ENCODE assay signal across 8 mouse cellular contexts in genomic region chr15:100845049-100845879, GRCm38 (mm10). TPM values are rescaled to one million over a fixed set of nuclear protein-coding genes. Genes with fewer than 3 reads are reported as not detected.
A peak's percentile ranks its signal among the peaks of the same experiment; 100 is the strongest.
DNase-seq lines count a peak whose midpoint lies in the region; ATAC-seq and TF ChIP-seq lines count a peak whose summit lies in the region.

No protein-coding gene starts in this region.

- no peaks in the 10 kb centered on the region for H3K4me1 ChIP-seq in lung, postnatal 0 days (ENCODE audit: insufficient read depth, low read depth, low read length)
- H3K4me1 ChIP-seq in stomach, embryonic 16.5 days (ENCODE audit: control insufficient read depth, insufficient read depth, low read length): no peaks in the 10 kb centered on the region

- H3K9me3 ChIP-seq in lung, postnatal 0 days (ENCODE audit: low read length): no peaks in the 10 kb centered on the region
- H3K9me3 ChIP-seq in stomach, embryonic 16.5 days (replicated peaks; ENCODE audit: control insufficient read depth, low read length): peaks cover 4% of the 10 kb centered on the region; the same call in 1 of the 2 replicates

- peak; percentile 44 for DNase-seq in left cerebral cortex, postnatal 4 days
- DNase-seq in left cerebral cortex, adult 2 months (ENCODE audit: extremely low spot score in 1 of 2, low spot score in 2 of 2): no peak
- DNase-seq in embryo, embryonic 10.5 days (ENCODE audit: low spot score): peak; percentile 66
- peak; percentile 24 for DNase-seq in kidney, adult 18-20 months
- DNase-seq in lung, postnatal 0 days (ENCODE audit: low spot score): peak; percentile 68
- DNase-seq in left cerebral cortex, adult 8-10 months (ENCODE audit: low spot score in 2 of 2): no peak
- no peak for DNase-seq in left cerebral cortex, postnatal 14 days (ENCODE audit: low spot score in 2 of 2)

- no peak overlapping the region for H3K27ac ChIP-seq in left cerebral cortex, adult 2 months
- peak overlapping the region; percentile 49 for H3K27ac ChIP-seq in lung, postnatal 0 days (ENCODE audit: low read length)
- H3K27ac ChIP-seq in stomach, embryonic 16.5 days (ENCODE audit: low read length): no peak overlapping the region

- intact Hi-C loops in left cerebral cortex, postnatal 4 days (cut with DNase I): no loop called here
- intact Hi-C loops in left cerebral cortex, adult 2 months (cut with DNase I): no loop called here
- intact Hi-C loops in left cerebral cortex, postnatal 14 days (cut with DNase I): no loop called here

- no peak overlapping the region for H3K9ac ChIP-seq in lung, postnatal 0 days (replicated peaks; ENCODE audit: low read depth)
- peak overlapping the region; percentile 28; the same call in 1 of the 2 replicates for H3K9ac ChIP-seq in stomach, embryonic 16.5 days (ENCODE audit: low read length)

- TF ChIP-seq EP300 in lung, postnatal 0 days (IDR thresholded peaks at IDR 0.05): no peak

- H3K27me3 ChIP-seq in lung, postnatal 0 days (replicated peaks; ENCODE audit: insufficient read depth, low read length): no peaks in the 10 kb centered on the region
- H3K27me3 ChIP-seq in stomach, embryonic 16.5 days (ENCODE audit: control insufficient read depth, insufficient read depth, low read length): no peaks in the 10 kb centered on the region

- H3K4me2 ChIP-seq in lung, postnatal 0 days (replicated peaks; ENCODE audit: low read depth, low read length): no peak overlapping the region
- H3K4me2 ChIP-seq in stomach, embryonic 16.5 days (ENCODE audit: low read depth, low read length): no peak overlapping the region

- 33% methylated on average over 25 of the region's 26 CpGs for WGBS in lung, postnatal 0 days
- WGBS in stomach, embryonic 16.5 days: 43% methylated on average over 26 of the region's 26 CpGs

- H3K4me3 ChIP-seq in left cerebral cortex, adult 2 months: no peak overlapping the region
- no peak overlapping the region for H3K4me3 ChIP-seq in lung, postnatal 0 days (ENCODE audit: low read depth, low read length)
- H3K4me3 ChIP-seq in stomach, embryonic 16.5 days (replicated peaks; ENCODE audit: low read length): no peak overlapping the region

- no peak for TF ChIP-seq CTCF in left cerebral cortex, adult 2 months (IDR thresholded peaks at IDR 0.05)
- TF ChIP-seq CTCF in lung, postnatal 0 days (IDR thresholded peaks at IDR 0.05): no peak

- peak; percentile 90 for ATAC-seq in lung, postnatal 0 days
- peak; percentile 64; the same call in 1 of the 2 replicates for ATAC-seq in stomach, embryonic 16.5 days (ENCODE audit: insufficient read depth, low FRiP score)

- H3K36me3 ChIP-seq in lung, postnatal 0 days (ENCODE audit: insufficient read depth, low read length): no peaks in the 10 kb centered on the region
- no peaks in the 10 kb centered on the region for H3K36me3 ChIP-seq in stomach, embryonic 16.5 days (ENCODE audit: control insufficient read depth, insufficient read depth, low read length)

RNA-seq across cellular contexts. Expression of gene Scn8a, which starts 24.4 kb away (rescaled TPM):
- 100 to 1,000 TPM; 106 to 113 TPM for total RNA-seq in left cerebral cortex, postnatal 4 days (2021)
- total RNA-seq in left cerebral cortex, adult 2 months (2021): 100 to 1,000 TPM; 250 to 260 TPM
- polyA plus RNA-seq in lung, postnatal 0 days (2015; fragmentation: Nextera tagmentation; extraction: Ambion mirVana): 1.2 and 1.5 TPM in 2 replicates
- polyA plus RNA-seq in stomach, embryonic 16.5 days (2015; fragmentation: Nextera tagmentation; extraction: Ambion mirVana): 0.77 and 0.97 TPM in 2 replicates
- total RNA-seq in left cerebral cortex, adult 8-10 months (2022): 100 to 1,000 TPM; 200 to 226 (median 209) TPM
- total RNA-seq in left cerebral cortex, postnatal 14 days (2021): 100 to 1,000 TPM; 203 to 219 TPM

Comparison
In these comparisons a context has a peak if more than half of its experiments do, and no peak if none do; other contexts are left out.
1. DNase-seq: peak in left cerebral cortex, postnatal 4 days (single experiment), embryo, embryonic 10.5 days (single experiment), kidney, adult 18-20 months (single experiment) and lung, postnatal 0 days (single experiment); none in left cerebral cortex, adult 2 months (0 of 2), left cerebral cortex, adult 8-10 months (0 of 2) and left cerebral cortex, postnatal 14 days (0 of 2).